Mouse (Mus musculus) lung, postnatal 36 days (tissue): ENCODE results near the gene Gabrg3.
A peak's percentile ranks its signal among the peaks of the same experiment; 100 is the strongest.
"Not testable (repeated sequence)": the region's sequence is repeated elsewhere in the genome, so short reads cannot be mapped to it uniquely, and the experiment has no call there.

Experiments used
- DNase-seq: peaks from one replicate; pipeline ENCODE4 v3.0.0; 2022; ENCODE audit warnings: mixed read lengths

Gene Gabrg3

DNA sequence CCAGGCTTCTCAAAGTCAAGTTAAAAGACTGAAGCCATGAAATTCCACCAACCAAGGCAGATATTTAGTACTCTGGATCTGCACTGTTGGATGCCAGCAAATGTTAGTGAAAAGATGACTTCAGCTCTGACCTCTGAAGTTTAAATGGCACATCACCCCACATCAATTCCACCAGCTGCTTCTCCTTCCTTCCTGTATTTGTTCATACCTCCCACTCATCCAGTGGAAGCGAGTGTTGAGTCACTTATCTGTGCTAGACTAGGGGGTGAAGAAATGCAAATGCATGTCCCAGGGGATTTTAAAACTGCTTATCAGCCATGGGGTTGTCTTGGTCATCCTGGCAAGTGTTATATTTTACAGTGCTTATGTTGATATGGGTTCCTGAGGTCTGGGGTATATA is 79.7 kb downstream of the Gabrg3 start:
- DNase-seq, result no peak

DNA sequence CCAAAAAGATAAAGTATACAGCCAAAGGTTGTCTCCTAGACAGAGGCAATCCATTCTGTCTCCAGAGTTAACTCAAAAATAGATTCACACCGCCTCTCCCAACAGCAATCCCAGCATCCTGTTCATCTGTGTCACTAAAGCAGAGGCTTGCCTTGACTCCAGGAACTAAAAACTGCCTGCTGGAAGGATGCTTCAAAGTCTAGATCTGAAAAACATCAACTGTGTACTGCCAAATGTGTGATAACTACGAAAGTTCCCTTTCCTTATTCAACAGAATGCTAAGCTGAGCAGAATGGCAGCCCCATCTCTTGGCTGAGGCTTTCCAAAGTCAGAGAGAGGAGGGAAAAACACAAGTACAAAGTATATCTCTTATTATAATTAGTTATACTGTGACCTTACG is 90.3 kb downstream of the Gabrg3 start:
- no peak for DNase-seq

DNA sequence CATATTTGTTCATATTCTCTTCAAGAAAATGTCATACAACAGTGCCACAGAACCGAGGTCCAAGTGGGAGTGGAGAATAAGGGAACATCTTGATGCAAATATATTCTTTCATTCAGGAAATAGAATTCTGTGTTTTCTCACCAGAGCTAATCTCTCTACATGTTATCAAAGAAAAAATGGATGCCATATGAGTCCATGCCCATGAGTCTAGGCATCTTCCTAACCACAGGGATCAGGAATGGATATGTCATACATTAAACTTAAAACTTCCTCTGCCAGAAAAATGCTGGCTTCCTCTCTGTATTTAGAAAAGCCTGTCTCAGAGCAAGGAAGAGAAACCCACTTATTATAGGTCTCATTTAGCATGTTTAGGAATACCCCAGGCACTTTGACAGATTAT is 92.9 kb downstream of the Gabrg3 start:
- DNase-seq, result no peak

DNA sequence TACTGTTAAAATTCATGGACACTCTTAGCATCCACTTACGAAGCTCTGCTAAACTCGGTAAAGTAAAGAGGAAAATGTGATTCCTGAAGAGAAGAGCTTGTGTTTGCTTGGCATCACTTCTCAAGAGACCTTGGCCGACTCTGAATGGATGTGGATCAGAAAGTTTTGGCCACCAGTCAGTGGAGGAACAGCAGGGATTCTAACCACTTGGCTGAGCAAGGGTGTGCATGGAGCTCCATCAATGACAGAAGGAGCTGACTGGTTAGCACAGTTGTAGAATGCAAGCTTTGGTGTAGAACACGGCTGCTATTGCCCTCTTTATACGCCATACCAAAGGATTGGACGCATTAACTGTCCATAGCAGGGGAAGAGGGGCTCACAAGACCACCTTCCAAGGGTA is 93.4 kb downstream of the Gabrg3 start:
- DNase-seq, result no peak

DNA sequence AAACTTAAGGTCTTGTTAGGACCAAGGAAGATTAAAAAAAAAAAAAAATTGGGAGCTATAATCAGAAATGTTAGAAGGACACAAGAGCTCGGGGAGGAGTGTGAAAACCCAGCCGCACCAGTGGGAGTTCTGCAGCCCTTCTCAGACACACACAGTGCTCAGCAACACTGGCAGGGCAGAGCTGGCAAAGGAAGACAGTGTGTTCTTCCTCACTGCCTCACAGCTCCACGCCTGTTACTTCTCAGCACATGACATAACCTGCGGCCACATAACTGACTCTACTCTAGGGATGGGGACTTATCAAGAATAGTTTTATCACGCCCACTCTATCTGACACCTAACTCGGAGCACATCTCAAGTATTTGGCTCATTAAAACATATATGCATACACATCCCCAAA is 103.8 kb downstream of the Gabrg3 start:
- no peak for DNase-seq

DNA sequence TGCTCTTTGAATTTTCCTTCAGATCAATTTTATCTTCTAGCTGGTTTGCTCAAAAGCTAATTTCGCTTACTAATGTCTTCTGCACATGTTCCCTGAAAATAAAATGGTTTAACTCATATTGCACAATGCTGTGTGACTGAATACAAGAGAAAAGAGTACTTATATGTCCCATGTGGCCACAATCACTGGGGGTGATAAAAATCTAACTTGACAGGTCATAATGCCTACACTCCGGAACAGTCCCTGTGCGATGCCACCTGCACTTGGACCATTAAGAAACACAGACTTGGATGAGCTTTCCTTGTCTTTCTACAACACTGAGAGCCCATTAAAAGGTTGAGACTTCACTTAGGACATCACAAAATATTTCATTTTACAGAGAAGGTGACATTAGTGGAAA is 108.1 kb downstream of the Gabrg3 start:
- DNase-seq, result no peak

DNA sequence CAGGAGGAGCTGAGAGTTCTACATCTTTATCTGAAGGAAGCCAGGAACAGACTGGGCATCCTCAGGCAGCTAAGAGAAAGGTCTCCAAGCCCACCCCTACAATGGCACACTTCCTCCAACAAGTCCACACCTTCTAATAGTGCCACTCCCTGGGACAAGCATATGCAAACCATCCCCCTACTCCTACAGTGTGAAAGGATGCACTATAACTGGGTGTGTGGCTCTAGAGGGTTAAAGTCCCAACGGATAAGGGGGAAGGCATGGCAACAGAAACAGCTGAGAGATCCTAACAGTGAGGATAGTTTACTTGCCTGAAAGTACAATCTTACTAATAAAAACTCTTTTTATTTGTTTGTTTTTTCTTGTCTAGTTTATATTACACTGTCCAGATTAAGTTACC is 126.8 kb downstream of the Gabrg3 start:
- DNase-seq, result no peak

DNA sequence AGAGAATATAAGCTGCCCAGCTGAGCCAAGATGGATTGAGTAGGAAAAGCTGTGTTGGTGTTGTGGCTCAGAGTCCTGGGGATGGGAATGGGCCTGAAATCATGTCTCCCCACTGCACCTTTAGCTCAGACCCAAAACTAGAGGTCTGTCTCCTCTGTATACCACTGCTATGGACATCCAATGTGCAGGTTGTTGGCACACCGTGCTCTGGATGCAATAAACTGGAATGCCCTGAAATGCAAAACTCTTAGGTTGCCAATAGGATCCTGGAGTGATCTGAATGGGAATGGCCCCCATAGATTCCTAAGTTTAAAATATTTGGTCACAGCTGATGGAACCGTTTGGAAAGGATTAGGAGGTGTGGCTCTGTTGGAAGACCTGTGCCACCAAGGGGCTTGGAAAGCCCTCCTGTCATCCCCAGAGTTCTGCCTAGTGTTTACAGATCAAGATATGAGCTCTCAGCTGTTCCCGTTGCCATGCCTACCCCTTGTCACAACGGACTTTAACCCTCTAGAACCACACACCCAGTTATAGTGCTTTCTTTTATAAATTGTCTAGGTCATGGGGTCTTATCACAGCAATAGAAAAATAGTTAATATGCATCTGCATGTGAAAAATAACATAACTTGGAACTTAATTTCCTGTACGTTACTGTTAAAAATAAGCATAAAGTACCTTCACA is 128.0 kb downstream of the Gabrg3 start:
- DNase-seq, result no peak

DNA sequence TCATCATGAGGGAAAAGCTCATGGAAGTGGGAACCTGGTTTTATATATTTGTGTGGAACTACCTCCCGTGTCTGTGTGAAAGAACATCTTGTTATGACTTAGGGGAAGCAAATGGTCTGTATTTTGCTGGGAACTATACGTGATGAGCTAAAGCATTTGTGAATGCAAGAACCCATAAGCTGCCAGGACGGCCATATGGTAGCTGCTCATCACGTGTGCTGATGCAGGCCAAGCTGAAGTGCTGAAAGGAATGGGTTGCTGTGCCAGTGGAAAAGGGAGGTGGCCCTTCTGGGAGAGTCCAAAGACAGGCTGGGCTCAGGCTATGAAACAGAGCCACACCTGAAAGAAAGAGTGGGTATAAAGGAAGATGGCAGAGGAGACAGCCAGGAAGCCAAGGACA is 143.0 kb downstream of the Gabrg3 start:
- DNase-seq, result no peak

DNA sequence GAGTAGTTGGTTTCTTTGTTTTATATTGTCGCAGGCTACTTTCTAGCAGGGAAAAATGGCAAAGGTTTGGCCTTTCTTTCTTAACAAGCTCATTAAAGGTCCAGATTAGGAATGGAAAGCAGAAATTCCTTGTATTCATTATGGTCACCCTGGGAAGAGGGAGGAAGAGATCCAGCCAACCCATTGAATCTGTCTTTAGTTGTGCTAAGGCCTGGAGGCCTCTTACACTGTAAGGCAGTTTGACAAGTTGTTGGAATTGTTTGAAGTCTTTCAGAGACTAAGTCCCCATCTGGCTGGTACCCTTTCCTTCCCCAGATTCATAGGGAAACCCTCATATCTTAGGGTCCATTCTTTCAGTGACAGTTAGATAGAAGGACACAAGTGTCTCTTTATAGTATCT is 172.9 kb downstream of the Gabrg3 start:
- no peak for DNase-seq

DNA sequence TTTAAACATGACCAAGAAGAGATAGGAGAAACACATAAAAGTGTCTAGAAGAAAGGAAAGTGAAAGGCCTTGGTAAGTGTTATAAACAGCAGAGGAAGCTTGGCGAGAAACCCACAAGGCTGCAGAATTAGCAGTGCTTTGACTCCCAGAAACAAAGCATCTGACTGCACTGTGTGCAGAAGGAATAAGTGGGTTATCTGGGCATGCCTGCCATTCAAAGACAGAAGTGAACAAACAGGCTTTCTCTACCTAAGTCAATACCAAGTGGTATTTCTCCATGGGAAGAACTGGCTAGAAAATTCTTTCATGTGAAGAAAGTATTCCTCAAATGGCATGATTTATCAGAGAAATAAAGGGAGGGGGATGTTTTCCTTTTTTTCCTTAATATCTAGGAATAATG is 201.0 kb downstream of the Gabrg3 start:
- DNase-seq, result no peak

DNA sequence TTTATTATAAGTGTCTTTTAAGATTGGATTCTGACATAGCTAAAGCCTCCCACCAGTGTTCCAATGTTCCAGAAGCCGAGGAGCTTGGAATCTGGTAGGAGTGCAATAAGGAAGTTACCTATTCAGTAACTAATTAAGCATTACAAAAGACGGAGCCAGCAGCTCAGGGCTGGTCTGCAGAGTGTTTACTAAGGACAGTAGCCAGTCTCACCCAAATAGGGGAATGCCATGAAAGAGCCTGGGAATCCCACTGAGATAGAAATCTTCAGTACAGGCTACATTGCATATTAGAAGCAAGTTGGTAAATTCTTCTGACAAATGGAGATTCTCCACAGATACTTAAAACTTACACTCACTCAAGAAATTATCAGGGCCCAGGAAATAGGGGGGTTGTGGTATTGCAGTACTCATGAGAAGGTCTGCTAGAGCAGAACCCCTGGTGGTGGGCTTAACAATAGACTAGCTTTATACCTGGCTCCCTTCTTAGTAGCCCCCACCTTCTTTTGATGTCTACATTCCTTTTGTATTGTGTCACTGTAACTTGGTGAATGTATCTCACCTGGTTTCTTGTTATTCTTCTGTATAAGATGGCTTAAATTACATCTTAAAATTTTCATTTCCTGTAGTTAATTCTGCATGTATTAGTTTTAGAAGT is 211.0 kb downstream of the Gabrg3 start:
- not testable (repeated sequence) for DNase-seq

DNA sequence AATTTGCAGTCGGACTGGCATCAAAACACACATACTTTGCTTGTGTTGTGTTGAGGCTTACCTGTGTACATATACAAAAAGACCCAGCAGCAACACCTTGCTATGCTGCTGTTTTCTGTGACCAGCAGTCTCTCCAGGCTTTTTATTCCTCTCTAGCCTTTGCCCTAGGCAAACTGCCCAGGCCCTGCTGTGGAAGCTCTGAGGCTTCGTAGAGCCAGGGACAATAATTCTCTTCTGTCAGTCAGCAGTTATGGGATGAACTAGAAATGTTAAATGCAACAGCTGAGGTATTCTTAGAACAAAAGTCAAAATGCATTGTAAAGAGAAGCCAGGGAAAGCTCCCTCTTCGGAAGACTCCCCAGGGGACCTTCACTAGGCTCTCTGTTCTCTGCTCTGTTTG is 220.1 kb downstream of the Gabrg3 start:
- DNase-seq, result no peak

DNA sequence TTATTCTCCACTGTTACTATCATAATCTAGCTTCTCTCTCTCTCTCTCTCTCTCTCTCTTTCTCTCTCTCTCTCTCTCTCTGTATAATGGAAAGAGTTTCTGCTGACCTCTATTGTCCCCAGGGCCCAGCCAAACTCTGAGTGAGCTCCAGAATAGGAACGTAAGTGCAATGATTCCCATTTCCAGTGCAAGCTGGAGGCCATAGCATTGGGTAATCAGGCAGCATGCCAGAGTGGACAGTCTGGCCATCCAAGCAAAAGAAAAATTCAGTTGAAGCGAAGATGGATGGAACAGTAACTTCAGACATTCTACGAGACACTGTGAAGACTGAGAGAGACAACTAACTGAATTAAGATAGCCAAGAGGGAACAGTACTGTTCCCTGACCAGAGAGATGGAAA is 228.8 kb downstream of the Gabrg3 start:
- peak; percentile 12 for DNase-seq

DNA sequence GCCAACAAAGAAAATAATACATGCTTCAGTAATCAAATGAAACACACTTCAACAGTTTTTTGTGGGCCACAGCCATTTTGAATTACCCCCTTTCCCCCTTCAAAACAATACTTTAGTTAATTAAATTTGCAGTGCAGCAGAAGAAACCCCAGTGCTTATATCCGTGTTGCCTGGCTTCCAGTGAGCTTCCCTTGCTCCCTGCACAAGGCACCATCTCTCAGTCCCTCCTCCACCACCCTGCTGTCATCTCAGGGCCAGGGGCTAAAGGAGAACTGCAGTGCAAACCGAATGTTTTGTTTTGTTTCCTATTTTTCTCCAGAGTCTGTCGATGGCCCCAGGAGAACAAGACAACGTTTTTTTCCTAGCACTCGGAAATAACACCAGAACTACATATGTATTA is 233.2 kb downstream of the Gabrg3 start:
- DNase-seq, result no peak

DNA sequence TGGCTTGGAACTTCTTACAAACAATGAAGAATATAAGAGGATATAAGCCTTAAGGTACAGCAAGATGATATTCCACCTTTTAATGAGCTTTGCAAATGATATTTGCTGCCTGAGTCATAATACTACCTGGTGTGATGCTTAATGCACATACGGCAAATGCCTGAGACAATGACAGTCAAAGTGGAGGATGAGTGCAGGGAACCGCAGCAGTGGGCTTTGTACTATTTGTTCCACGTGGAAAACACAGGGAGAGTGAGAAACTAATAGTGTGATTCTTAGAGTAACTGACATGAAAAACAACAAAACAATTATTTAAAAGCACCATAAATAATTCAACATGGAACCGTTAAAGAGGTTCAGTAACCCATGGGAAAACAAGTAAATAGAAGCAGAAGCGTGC is 236.2 kb downstream of the Gabrg3 start:
- no peak for DNase-seq

DNA sequence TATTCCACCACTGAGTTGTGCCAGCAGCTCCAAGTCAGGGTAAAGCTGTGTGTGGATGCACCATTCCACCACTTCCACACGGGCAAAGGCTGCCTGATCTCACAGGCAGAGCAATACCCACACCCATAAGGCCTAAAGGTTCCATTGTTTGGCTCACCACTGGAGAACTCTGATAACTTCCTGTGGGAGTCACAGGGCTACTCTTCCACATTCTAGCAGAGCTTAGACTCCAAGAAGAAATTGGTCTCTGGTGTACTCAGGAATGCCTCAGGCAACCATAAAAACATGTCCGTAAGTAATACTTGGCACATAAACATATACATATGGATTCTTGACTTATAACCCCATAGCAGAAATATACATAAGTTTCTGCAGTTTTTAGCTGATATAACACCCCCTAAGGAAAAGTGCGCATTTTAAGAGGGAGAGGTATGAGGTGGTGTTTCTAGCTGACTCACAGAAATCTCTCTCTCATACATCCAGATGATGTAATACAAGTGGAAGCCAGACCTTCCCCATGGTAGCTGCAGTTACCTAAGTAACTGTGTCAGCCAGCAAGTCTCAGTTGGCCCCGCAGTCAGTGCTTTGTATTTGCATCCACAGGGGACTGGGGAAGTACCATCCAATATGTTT is 248.8 kb downstream of the Gabrg3 start:
- DNase-seq, result no peak

DNA sequence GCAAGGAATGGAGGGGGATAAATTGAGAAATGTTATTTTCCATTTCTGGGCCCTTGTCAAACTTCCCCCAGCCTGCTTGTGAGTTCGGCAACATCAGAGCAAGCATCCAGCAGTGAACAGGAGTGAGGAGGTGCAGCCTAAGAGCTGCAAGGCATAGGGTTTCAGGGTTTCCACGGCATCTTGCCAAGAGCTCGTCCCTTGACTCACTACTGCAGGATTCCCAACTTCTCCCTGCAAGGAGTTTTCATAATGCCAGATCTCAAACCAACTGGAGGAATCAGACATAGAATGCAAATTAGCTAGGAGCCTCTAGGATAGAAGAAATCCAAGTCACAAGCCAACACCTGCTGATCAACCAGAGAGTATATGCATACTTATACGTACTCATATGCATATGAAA is 254.0 kb downstream of the Gabrg3 start:
- DNase-seq, result no peak

DNA sequence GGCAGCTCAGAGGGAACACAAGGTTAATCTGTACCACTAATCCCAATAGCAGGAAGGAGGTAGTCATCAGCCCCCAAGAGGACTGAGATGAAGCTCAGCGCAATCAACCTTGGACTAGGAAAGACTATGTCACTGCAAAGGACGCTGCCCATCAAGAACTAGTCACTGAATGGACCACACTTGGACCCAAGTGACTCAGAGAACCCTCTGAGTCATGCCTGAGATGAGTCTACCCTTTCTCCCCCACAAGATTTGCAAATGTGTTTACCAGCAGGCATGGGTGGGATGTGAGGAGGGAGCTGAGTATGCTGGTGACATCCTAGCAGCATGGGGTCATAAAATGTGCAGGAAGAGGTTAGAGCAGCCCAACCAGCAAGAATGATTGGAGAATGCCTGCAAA is 254.5 kb downstream of the Gabrg3 start:
- no peak for DNase-seq

DNA sequence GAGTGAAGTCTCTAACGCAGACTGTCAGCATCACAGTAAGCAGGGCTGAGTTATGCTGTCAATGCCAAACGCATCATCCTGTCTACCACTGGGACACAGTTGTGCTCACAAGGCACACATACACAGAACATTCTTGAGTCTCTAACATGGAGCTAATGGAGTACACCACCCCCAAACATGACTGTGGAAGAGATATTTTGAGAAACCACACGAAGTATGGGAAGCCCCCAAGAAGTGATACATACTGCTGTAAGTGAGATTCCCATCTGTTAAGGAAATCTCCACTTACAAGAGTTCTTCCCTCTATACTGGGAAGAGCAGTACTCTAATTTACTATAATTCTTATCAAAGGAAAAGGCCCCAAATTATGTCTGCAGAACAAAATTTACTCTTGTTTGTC is 286.9 kb downstream of the Gabrg3 start:
- DNase-seq, result no peak

DNA sequence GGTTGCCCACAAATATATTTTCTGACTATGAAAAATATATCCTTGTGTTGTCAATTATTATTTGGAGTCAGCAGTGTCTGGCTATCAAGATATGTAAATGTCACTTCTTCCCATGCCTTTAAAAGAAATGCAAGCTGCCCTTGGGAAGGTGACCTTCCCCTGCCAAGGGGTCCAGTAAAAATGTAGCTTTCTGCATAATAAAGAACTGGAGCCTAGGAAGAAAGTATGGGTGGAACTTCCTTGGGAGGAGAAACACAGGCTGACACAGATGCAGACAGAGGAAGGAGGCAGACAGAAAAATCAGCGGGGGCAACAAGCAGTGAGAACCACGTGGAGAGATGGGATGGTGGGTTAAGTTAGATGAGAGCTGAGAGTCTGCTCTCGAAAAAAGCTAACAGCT is 304.9 kb downstream of the Gabrg3 start:
- no peak for DNase-seq

DNA sequence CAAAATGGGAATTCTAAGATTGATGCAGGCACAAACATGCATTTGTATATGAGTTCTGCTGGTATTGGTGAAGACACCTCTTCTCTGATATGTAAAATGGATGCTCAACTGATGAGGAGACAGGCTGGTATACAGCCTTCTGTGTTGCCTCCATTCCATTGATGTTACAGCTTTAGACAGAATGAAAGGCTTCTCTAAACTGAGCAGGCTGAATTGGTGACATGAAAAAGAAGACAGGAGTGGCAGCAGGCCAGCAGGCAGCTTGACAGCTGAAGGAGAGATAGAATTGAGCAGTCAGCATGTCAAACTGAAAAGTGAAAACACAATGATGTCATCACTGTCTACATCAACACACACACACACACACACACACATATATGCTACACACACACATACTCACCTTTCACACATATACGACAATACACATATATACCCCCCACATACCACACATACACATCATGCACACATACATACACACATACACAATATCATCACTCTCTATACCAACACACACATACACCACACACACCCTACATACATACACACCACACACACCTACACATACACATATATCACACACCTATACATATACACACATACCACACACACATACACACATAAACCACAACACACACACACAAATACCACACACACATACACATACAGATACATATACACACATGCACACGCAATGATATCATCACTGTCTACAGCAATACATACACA is 315.4 kb downstream of the Gabrg3 start:
- DNase-seq, result no peak

DNA sequence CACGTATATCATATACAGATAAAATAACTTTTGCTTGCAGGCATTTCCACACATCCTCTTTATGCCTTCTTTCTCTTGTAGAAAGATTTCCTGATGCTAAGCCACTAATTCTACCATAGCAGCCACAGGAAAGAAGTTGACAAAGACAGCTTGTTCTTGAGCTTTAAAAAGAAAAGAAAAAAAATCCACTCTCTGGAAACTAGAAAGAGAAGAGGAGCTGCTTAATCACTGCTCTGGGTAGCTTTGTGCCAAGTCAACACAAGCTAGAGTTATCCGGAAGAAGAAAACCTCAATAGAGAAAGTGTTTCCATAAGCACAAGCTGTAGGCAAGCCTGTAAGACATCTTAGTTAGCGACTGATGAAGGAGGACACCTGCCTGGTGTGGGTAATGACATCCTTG is 321.6 kb downstream of the Gabrg3 start:
- DNase-seq, result no peak
